ENCODE assay signal across 14 mouse cellular contexts in genomic region chr2:167303196-167303595, GRCm38 (mm10). TPM values are rescaled to one million over a fixed set of nuclear protein-coding genes. Genes with fewer than 3 reads are reported as not detected.
DNase-seq lines count a peak whose midpoint lies in the region; ATAC-seq and TF ChIP-seq lines count a peak whose summit lies in the region.
"Had no signal": no experiment of that assay in that cellular context is flagged by ENCODE, and none has a peak within 500 bp of the region (broad histone marks: within the 10 kb centered on the region; RNA-seq: fewer than 3 reads in every experiment).

No protein-coding gene starts in this region.

- H3K4me1 ChIP-seq in cerebellum, adult 2 months (ENCODE audit: control insufficient read depth, insufficient read depth, low read length): peaks cover 43% of the 10 kb centered on the region

- H3K27ac ChIP-seq in cerebellum, adult 2 months (ENCODE audit: insufficient read depth, low read length): no peak overlapping the region
- H3K27ac ChIP-seq: embryonic facial prominence, embryonic 15.5 days; hindbrain, embryonic 13.5 days had no signal

- DNase-seq in gastrocnemius, adult 8-10 months (ENCODE audit: low spot score in 2 of 2): peak; percentile 1
- no peak for DNase-seq in gastrocnemius, postnatal 14 days
- peak; percentile 0 to 1 for DNase-seq in left cerebral cortex, adult 18-20 months (ENCODE audit: low spot score in 2 of 2)
- DNase-seq in left cerebral cortex, postnatal 4 days: no peak
- peak; percentile 6 for DNase-seq in adrenal gland, adult 8-10 months
- peak; percentile 2 to 15 for DNase-seq in cerebellum, adult 2 months
- no peak for DNase-seq in embryo, embryonic 10 days (ENCODE audit: low spot score)
- DNase-seq: forebrain, postnatal 0 days; liver, postnatal 0 days had no signal

- H3K4me3 ChIP-seq in cerebellum, adult 2 months (replicated peaks; ENCODE audit: insufficient read depth, low read depth, low read length): no peak overlapping the region
- H3K4me3 ChIP-seq: embryonic facial prominence, embryonic 15.5 days; heart, embryonic 12.5 days; hindbrain, embryonic 13.5 days had no signal

- no peak for TF ChIP-seq CTCF in cerebellum, adult 2 months (IDR thresholded peaks at IDR 0.05; ENCODE audit: borderline replicate concordance, insufficient read depth, low read depth, low read length)

- intact Hi-C loops in gastrocnemius, postnatal 14 days (cut with DNase I; ENCODE audit: low total_unique reads): loop anchor here (5.0 kb wide), 1 partner anchor 34 kb away; no protein-coding TSS in a partner anchor
- intact Hi-C loops in left cerebral cortex, postnatal 4 days (cut with DNase I): no loop called here

- no peaks in the 10 kb centered on the region for H3K27me3 ChIP-seq in cerebellum, adult 2 months (ENCODE audit: control insufficient read depth, insufficient read depth, low read length)
- H3K27me3 ChIP-seq: embryonic facial prominence, embryonic 15.5 days; heart, embryonic 12.5 days; hindbrain, embryonic 13.5 days had no signal

- TF ChIP-seq POLR2A in cerebellum, adult 2 months (IDR thresholded peaks at IDR 0.05; ENCODE audit: borderline replicate concordance, insufficient read depth, low read length): no peak

- 86% methylated on average over 8 of the region's 8 CpGs for WGBS in cerebellum, adult 2 months

- no peak for ATAC-seq in monocyte, adult 5-6 weeks (replicated peaks; ENCODE audit: insufficient number of reproducible peaks, low FRiP score, low TSS enrichment, poor library complexity, severe bottlenecking)
- ATAC-seq: CD4-positive, CD25-positive, alpha-beta regulatory T cell, adult 4 months; forebrain, postnatal 0 days; liver, postnatal 0 days had no signal

RNA-seq across cellular contexts. Expression of gene B4galt5, which starts 45.8 kb away (rescaled TPM):
- total RNA-seq in gastrocnemius, adult 8-10 months (2022): 10 to 100 TPM in 1 of 4 experiments, 1 to 10 TPM in 3; 6.2 to 13.3 (median 8.8) TPM
- total RNA-seq in gastrocnemius, postnatal 14 days (2021): 10 to 100 TPM; 15.0 to 17.6 TPM
- total RNA-seq in left cerebral cortex, adult 18-20 months (2021): 10 to 100 TPM; 54.3 to 54.8 TPM
- total RNA-seq in left cerebral cortex, postnatal 4 days (2021): 10 to 100 TPM; 77.2 to 80.4 TPM
- total RNA-seq in adrenal gland, adult 8-10 months (2022): 100 to 1,000 TPM in 2 of 4 experiments, 10 to 100 TPM in 2; 85.7 to 181 (median 114) TPM
- 53.5 and 59.4 TPM in 2 replicates for polyA plus RNA-seq in cerebellum, adult 2 months (2012; rRNA removed)
- 107 to 198 TPM (median 140 TPM) in 3 replicates for total RNA-seq in monocyte, adult 5-6 weeks (2017)

Comparison
In these comparisons a context has a peak if more than half of its experiments do, and no peak if none do; other contexts are left out.
1. DNase-seq: peak in gastrocnemius, adult 8-10 months (2 of 2), left cerebral cortex, adult 18-20 months (2 of 2), adrenal gland, adult 8-10 months (single experiment) and cerebellum, adult 2 months (2 of 2); none in gastrocnemius, postnatal 14 days (single experiment), left cerebral cortex, postnatal 4 days (single experiment) and embryo, embryonic 10 days (single experiment).